Mouse (Mus musculus) C2C12 (cell line): Measurements from ENCODE around the gene Gins2.

Source experiments
- CEBPB ChIP-seq: IDR thresholded peaks from one replicate; pipeline ENCODE4 v1.6.1; 2011; ENCODE audit warnings: low read depth, mild to moderate bottlenecking, control low read depth, moderate library complexity
- CTCF ChIP-seq: IDR thresholded peaks from one replicate; pipeline ENCODE4 v1.5.1; 2011; ENCODE audit not compliant: control insufficient read depth, insufficient read depth, insufficient read length
- FOSL1 ChIP-seq: IDR thresholded peaks from one replicate; pipeline ENCODE4 v1.8.0; 2011; ENCODE audit warnings: mild to moderate bottlenecking, low read length; ENCODE audit not compliant: poor library complexity, insufficient read depth, severe bottlenecking
- MAX ChIP-seq: IDR thresholded peaks from one replicate; pipeline ENCODE4 v1.6.1; 2011; ENCODE audit warnings: mild to moderate bottlenecking, control low read depth
- MYOD1 ChIP-seq: IDR thresholded peaks from one replicate; pipeline ENCODE4 v1.6.1; 2011; ENCODE audit warnings: low read depth; ENCODE audit not compliant: control insufficient read depth, insufficient read length
- MYOG ChIP-seq: IDR thresholded peaks from one replicate; pipeline ENCODE4 v1.6.1; 2011; ENCODE audit not compliant: control insufficient read depth, insufficient read length; ENCODE audit errors: extremely low read depth
- USF1 ChIP-seq: IDR thresholded peaks from one replicate; pipeline ENCODE4 v1.6.1; 2011; ENCODE audit warnings: low read depth, mild to moderate bottlenecking, control low read depth, moderate library complexity

- TF ChIP-seq CTCF = no peak
- TF ChIP-seq CEBPB = no peak
- no peak for TF ChIP-seq MYOD1
- TF ChIP-seq MYOG = no peak
- TF ChIP-seq MAX = no peak
- no peak for TF ChIP-seq USF1
- no peak for TF ChIP-seq FOSL1
Measured at GRCm38 (mm10) chr8:120544155-120544554, 44.9 kb downstream of the Gins2 start.
